Mouse (Mus musculus) left cerebral cortex, postnatal 14 days (tissue): ENCODE data around the gene Mboat1. TPM values are rescaled to one million over a fixed set of nuclear protein-coding genes. Genes with fewer than 3 reads are reported as not detected.

Experiments used
- DNase-seq, 2 experiments: peaks; one replicate each; pipeline ENCODE4 v3.0.0; 2021 to 2022; ENCODE audit warnings: low spot score in 2 of 2, mixed read lengths in 1 of 2
- intact Hi-C: fragments of 180-260 bp; cut with DNase I; formaldehyde crosslinking; loops from one replicate; pipeline ENCODE4 v1.15.1; 2025
- long read RNA-seq, 2 experiments: library from polyadenylated mRNA; stranded (forward); transcript quantifications; one replicate each; pipeline ENCODE4 v2.0.0; 2021
- total RNA-seq, 2 experiments: library from RNA; stranded (reverse); gene quantifications; 2 replicates each; pipeline ENCODE4 v1.2.3; 2021

The Mboat1 gene
- total RNA-seq, result 1 to 10 TPM in 1 of 2 experiments, under 1 TPM in 1; 0.88 to 1.1 TPM
- long read RNA-seq, experiment 1, partial matches to known transcripts, result 0 of 3 reads
- long read RNA-seq, experiment 1, other reads (novel, unspliced or antisense), result 1 of 3 reads
- long read RNA-seq, experiment 2, result 0 reads

GRCm38 (mm10) chr13:30136243-30136922 lies at the start of gene Mboat1:
TSS of gene Mboat1 (plus strand) at chr13:30136489.
- DNase-seq, result peak; percentile 12 to 36
- intact Hi-C loops, result loop anchor here (5.0 to 10.0 kb wide), 2 partner anchors 126 to 358 kb away; no protein-coding TSS in a partner anchor

DNA sequence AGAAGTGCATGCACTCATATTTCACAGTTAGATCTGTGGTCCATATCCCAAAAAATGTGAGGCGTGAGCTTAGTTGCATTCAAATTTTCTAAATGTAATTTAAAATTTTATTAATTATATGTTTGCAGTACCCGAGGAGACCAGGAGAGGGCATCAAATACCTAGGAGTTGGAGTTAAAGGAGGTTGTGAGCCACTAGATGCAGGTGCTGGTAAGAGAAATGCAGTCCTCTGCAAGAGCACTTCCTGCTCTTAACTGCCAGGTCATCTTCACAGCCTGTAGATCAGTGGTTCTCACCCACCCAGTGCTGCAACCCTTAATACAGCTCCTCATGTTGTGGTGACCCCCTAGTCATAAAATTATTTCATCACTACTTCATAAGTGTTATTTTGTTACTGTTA lies 43.2 kb upstream of the Mboat1 start:
- no peak for DNase-seq
- intact Hi-C loops, result loop anchor here (2.0 kb wide), 1 partner anchor 168 kb away; no protein-coding TSS in a partner anchor

DNA sequence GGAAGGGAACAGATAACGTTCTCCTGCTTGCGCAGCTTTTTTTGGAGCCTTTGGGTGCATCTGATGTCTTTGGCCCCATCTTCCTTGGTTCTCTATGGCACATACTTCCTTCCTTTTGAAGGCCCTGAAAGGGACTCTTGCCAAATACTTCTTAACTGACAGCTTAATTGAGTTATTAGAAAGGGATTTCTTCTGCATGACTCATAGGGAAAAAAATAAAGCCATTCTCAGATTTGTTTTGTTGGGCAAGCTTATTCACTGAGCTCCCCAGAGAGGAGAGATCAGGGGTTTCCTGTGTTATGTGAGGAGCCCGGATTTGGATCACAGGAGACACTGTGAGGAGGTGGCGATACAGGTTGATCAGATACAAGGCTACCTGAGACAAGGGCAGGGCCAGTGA lies 40.4 kb upstream of the Mboat1 start:
- intact Hi-C loops, result no loop called here
- no peak for DNase-seq

- DNase-seq, result no peak
- intact Hi-C loops, result no loop called here
Measured at GRCm38 (mm10) chr13:30096536-30096935, 39.8 kb upstream of the Mboat1 start.

DNA sequence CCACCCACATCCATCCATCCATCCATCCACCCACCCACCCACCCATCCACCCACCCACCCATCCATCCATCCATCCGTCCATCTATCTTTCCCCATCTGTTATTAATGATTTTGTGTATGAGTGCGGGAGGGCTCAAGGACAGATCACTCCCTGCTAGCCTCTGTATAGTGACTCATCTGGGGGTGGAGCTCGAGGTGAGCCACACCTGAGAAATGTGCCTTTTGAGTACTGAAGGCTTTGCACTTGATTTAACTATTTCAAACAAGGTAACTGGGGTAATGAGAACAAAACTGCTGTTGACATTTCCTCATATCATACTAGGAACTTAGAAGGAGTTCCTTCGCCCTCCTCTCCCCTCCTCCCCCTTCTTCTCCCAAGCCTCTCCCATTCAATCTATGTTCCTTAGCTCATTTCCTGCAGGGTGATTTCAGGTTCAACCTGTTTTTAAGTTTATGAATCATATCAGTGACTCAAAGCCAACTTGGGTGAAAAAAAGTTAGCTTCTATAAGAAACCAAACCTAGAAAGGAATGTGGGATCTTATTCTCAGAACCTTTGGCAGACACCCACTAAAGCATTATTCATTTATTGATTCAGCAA lies 27.2 kb upstream of the Mboat1 start:
- DNase-seq, result no peak
- intact Hi-C loops, result no loop called here

DNA sequence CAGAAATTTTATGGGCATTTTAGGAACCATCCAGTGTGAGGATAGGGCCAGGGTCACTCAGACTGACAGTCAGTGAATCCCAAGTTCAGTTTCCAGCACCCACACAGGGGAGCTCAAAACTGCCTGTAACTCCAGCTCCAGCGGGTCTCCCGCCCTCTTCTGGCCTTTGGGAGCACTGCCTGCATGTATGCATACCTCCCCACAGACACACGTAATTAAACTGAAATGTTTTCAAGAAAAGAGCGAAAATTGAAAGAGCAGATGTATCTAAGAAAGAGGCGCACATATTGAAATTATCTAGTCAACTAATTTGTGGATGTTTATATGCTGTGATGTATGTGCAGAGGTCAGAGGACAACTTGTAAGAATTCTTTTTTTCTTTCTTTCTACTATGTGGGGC lies 20.5 kb upstream of the Mboat1 start:
- intact Hi-C loops, result no loop called here
- DNase-seq, result no peak

- intact Hi-C loops, result loop anchor here (5.0 to 10.0 kb wide), 2 partner anchors 125 to 358 kb away; no protein-coding TSS in a partner anchor
- no peak for DNase-seq
Measured at GRCm38 (mm10) chr13:30136923-30137629, 787 bp downstream of the Mboat1 start.

DNA sequence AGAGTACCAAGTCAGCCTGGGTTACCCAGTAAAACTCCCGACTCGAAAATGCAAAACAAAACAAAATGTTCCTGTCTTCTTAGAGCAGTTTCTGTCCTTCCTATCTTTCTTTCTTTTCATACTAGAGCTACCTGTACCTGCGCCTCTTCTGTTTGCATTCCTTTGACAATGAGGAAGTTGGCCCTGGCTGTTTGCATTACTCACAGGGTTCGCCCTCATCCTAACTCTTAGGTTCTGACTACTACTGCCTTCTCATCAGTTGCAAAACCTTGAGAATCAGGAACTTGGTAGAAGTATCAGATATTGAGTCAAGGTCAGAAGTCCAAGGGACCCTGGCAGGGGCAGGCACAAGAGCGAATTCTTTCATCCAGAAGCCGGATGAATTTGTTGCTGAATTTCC lies 1.7 kb downstream of the Mboat1 start:
- DNase-seq, result no peak
- intact Hi-C loops, result loop anchor here (5.0 to 10.0 kb wide), 2 partner anchors 124 to 357 kb away; no protein-coding TSS in a partner anchor

GRCm38 (mm10) chr13:30140149-30140548 lies 3.9 kb downstream of the Mboat1 start:
- DNase-seq, result no peak

GRCm38 (mm10) chr13:30140646-30141045 lies 4.4 kb downstream of the Mboat1 start:
- intact Hi-C loops, result no loop called here

More at GRCm38 (mm10) chr13:30140149-30140548, 3.9 kb downstream of the Mboat1 start:
- intact Hi-C loops, result no loop called here

DNA sequence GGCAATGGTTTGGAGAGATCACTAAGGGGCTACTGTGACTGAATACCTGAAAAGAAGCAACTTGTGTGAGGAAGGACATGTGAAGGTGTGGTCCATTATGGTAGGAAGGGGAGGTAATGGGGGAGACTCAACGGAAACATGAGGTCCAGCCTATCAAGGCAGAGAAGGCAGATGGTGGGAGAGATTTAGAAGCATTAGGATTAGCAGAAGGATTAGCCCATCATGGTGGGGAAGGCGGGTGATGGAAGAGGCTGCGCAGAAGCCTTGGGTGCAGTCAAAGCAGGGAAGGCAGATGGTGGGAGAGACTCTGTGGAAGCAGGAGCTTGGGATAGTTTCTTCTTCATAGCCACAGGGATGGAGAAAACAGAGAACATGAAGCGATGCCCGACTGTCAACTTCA lies 5.7 kb downstream of the Mboat1 start:
- DNase-seq, result no peak
- intact Hi-C loops, result no loop called here

More at GRCm38 (mm10) chr13:30140646-30141045, 4.4 kb downstream of the Mboat1 start:
- DNase-seq, result no peak

DNA sequence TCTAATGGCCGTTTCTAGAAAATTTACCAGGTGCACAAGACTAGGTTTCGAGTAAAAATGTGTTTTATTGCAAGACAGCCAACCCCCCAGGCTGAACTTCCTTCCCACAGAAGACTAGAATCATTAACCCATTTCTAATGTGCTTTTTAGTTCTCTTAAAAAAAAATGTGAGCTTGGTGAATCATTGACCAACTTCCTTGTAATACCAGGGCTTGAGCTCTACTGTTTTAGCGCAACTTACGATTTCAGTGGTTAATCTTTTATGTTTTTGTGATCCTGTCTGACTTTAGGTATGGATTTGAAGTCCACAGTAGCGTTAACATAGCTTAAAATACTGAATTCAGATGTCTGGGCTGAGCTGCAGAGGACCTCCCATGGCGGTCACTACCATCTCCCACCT lies 10.2 kb downstream of the Mboat1 start:
- intact Hi-C loops, result no loop called here
- no peak for DNase-seq

DNA sequence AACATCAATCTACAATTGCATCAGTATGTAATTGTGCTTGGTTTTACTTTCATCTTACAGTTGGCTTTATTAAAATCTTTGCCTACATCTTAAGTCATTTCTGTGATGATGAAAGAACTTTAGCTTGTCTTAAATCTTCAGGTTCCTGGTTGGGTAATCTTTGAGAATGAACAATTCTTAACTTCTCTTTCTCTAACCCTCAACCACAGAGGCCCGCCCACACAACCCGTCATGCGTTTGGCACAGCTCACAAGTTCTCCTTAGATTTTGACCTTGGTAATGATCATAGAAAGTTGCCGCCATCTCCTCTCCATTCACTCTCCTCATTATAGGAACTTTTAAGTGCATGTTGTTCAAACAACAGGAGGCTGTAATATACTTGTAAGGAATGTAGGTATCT lies 18.0 kb downstream of the Mboat1 start:
- intact Hi-C loops, result no loop called here
- no peak for DNase-seq

DNA sequence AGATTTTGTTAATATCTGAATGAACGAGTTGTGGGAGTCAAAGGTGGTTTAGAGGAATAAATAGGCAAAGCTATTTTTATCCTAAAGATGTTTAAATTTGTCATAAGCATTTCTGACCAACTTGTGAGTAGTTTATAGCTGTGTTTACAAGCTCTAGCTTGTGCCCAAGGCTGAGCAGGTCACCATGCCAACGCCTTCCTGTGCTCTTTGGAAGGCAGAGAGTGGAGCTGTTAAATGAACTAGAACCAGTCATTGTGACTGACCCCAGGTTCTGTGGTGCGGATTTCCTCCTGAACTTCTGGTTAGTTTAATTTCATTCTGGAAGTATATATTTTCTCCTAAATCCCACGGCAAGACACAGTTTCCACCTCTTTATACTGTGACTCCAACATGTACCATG lies 23.3 kb downstream of the Mboat1 start:
- no peak for DNase-seq
- intact Hi-C loops, result no loop called here

GRCm38 (mm10) chr13:30163521-30163920 lies 27.2 kb downstream of the Mboat1 start:
- no peak for DNase-seq
- intact Hi-C loops, result no loop called here

DNA sequence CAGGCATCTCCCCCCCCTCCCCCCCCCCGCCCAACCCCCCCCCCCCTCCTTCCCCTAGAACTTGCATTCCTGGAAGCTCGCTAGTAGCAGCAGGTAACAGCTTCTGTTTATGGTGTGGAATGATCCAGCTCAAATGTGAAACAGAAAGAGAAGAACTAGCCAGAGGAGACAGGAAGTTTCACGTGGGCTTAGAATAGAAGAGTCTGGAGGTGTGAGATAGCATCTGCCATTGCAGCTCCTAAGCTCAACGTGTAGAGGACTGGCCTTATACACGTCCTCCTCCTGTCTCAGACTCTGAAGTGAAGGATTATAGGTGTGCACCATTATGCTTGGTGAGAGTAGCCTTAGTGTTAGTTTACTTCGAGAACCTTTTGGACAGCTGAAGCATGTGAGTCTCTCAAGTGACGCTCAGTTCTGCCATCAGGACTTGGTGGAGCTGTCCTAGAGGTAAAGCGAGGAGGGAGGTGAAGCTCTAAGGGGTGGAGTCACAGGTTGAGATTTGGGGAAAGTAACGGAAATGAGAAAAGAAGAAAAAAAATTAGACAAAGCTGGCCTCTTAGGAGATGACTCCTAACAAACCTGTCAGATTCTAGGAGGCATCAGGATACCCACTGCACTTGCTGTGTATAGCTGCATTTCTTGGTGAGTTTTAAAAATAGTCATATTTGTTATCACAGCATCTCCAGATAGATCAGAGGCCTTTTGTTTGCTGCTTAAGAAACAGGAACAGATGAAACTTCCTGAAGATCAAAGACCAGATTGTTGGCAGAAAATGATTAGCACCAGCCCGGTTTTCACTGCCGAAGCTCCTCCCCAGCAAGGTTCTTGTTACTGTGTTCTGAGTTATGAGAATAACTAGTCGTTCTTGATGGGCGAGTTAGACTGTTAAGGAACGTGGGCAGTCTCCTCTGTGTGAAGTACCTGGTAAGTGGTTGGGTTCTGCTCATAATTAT lies 30.1 kb downstream of the Mboat1 start:
- DNase-seq, result no peak
- intact Hi-C loops, result no loop called here

- intact Hi-C loops, result no loop called here
- DNase-seq, result no peak
Measured at GRCm38 (mm10) chr13:30167499-30167898, 31.2 kb downstream of the Mboat1 start.

DNA sequence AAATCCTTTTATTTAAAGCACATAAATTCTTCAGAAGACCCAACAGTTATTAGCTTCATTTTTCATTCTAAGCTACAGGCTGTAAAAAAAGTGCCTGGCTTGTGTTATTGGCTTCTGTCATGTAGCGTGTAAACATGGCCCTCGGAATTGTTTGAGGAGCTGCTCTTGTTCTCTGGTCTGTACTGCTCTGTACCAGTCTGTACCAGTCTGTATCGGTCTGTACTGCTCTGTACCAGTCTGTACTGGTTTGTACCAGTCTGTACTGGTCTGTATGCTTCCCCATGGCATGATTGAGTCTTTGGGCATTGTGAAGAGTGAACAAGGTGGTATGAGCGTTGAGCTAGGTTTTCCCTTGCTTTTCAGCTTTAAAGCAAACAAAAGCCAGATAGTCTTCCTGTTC lies 32.5 kb downstream of the Mboat1 start:
- intact Hi-C loops, result no loop called here
- DNase-seq, result no peak

GRCm38 (mm10) chr13:30170061-30170460 lies 33.8 kb downstream of the Mboat1 start:
- intact Hi-C loops, result no loop called here
- DNase-seq, result no peak
